Mouse (Mus musculus): ENCODE measurements around the gene Ctsa.
"Not testable (repeated sequence)": the region's sequence is repeated elsewhere in the genome, so short reads cannot be mapped to it uniquely, and the experiment has no call there.

Ctsa gene

DNA sequence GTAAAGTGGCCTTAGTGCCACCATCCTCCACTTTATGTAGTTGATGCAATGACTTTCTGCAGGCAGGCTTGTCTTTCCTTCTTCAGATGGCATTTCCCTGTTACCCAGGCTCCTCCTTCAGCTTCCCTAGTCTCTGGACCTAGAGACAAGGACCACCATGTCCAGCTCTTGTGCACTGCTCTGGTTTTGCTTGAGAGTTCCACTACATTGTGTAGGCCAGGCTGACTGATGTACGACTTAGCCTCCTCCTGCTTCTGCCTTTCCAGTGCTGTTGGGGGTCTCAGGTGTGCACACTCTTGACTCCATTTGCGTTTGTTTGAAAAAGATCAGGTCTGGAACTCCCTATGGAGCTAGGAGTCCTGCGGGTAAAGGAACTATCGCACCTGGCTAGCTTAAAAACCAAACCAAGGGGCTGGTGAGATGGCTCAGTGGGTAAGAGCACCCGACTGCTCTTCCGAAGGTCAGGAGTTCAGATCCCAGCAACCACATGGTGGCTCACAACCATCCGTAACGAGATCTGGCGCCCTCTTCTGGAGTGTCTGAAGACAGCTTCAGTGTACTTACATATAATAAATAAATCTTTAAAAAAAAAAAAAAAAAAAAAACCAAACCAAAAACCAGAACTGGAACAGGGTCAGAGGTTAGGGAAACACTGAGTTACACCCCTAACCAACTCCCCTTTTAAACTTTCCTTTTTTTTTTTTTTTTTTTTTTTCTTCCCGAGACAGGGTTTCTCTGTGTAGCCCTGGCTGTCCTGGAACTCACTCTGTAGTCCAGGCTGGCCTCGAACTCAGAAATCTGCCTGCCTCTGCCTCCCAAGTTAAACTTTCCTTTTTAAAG, 44.9 kb downstream of the Ctsa start:
- DNase-seq (ENCODE audit: low spot score in 2 of 2), result not testable (repeated sequence)

GRCm38 (mm10) chr2:164878509-164879227, 46.0 kb downstream of the Ctsa start:
- DNase-seq (ENCODE audit: low spot score in 2 of 2), result no peak

DNA sequence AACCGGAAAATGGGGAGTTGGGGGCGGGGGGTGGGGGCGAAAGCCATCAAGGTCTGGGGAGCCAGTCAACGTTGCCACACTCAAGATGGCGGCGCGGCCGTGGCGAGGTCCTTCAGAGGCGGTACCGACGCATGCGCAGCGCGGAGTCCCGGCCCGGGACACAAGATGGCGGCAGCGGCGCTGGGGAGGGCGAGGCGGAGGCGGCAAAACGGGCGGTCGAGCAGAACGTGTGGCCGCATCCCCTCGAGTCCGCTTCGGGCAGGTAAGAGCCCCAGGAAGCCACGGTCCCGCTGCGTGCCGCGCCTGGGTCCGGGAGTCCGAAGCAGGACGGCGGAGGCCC, 46.5 kb downstream of the Ctsa start, which contains the start of gene Pcif1:
Pcif1 (plus strand) TSS at position 77 of the 340 bp plus-strand sequence.
- peak; percentile 88 to 89 for DNase-seq (ENCODE audit: low spot score in 2 of 2)

DNA sequence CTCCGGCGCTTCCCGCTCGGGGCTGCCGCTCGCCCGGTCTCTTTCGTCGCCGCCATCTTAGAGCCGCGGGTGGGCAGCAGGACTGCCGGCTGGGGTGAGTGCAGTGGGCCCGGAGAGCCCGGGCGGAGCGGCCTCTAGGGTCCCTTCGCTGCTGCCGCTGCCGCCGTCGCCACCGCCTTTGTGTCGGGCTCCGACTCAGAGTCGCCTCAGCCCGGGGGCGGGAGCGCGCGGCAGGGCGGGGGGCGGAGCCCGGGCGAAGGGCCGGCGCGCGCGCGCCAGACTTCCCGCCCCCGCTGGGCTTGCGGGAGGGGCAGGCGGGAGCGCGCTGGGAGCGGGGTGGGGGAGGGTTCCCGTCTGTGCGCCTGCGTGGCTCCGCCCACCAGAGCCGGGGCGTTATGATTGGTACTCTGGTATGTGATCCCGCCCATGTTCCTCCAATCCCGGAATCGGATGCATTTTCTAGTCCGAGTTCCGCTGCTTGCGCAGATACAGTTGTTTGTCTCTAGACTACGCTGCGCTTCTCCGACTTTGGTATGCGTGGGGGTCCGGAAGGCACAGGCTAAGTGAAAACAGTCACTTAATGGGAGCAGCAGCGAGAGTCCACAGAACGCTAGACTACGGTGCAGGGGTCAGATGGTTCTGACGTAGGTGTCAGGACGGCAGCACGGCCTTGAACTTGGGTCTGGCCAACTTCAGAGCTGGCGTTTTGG, 47.0 kb downstream of the Ctsa start:
- peak; percentile 85 to 87 for DNase-seq (ENCODE audit: low spot score in 2 of 2)

GRCm38 (mm10) chr2:164882619-164883018, 49.9 kb downstream of the Ctsa start:
- DNase-seq (ENCODE audit: low spot score in 2 of 2), result no peak

DNA sequence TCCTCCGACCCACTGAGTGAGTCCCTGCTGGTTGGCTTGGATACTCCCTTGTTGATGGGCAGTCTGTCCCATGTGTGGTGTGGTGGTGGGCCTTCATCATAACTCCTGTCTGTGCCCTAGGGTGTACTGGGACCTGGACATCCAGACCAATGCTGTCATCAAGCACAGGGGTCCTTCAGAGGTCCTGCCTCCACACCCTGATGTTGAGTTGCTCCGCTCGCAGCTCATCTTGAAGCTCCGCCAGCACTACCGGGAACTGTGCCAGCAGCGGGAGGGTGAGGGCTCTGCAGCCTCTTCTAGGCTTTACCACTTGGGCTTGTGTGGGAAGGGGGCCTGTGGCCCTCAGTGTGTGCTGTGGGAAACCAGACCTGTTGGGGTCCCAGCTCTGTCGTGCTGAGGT, 53.1 kb downstream of the Ctsa start:
- DNase-seq (ENCODE audit: low spot score in 2 of 2), result peak; percentile 61 to 76

DNA sequence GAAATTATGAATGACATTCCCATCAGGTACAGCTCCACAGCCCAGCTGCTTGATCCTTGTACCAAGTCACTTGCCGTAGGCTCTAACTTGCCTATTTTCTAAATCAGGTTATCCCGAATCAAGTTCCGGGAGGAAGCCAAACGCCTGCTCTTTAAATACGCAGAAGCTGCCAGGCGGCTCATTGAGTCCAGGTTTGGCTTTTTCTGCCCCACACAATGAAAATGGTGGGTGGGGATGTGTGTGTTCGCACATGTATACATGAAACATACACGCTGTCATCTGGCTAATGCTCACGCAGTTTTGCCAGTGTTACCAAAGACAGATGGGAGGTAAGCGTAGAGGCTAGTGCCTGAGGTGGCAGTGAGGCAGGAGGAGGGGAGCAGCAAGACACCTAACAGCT, 53.9 kb downstream of the Ctsa start:
- no peak for DNase-seq (ENCODE audit: low spot score in 2 of 2)

GRCm38 (mm10) chr2:164888996-164889395, 56.3 kb downstream of the Ctsa start:
- no peak for DNase-seq (ENCODE audit: low spot score in 2 of 2)

- no peak for DNase-seq (ENCODE audit: low spot score in 2 of 2)
Observed at GRCm38 (mm10) chr2:164889960-164890359, 57.3 kb downstream of the Ctsa start.
